Mouse (Mus musculus) myocyte (in vitro differentiated cells): Measurements from ENCODE around the gene Lztr1.

Experiments
- E2F4 ChIP-seq: IDR thresholded peaks from one replicate; pipeline ENCODE4 v1.6.1; 2011; ENCODE audit warnings: mild to moderate bottlenecking, control low read depth, moderate library complexity; ENCODE audit not compliant: insufficient read depth
- MYOD1 ChIP-seq, 3 experiments: IDR thresholded peaks; one replicate each; pipeline ENCODE4 v1.6.1; 2011; ENCODE audit warnings: control low read depth in 2 of 3, low read depth in 2 of 3, mild to moderate bottlenecking in 2 of 3, moderate library complexity in 1 of 3; ENCODE audit not compliant: insufficient read length in 2 of 3, control insufficient read depth in 1 of 3
- MYOG ChIP-seq, 3 experiments: IDR thresholded peaks; one replicate each; pipeline ENCODE4 v1.6.1; 2011; ENCODE audit warnings: control low read depth in 2 of 3, low read depth in 2 of 3, mild to moderate bottlenecking in 2 of 3; ENCODE audit not compliant: insufficient read length in 2 of 3, control insufficient read depth in 1 of 3, insufficient read depth in 1 of 3
- POLR2A ChIP-seq: IDR thresholded peaks from one replicate; pipeline ENCODE4 v1.6.1; 2011; ENCODE audit warnings: low read depth, mild to moderate bottlenecking, control low read depth, moderate library complexity; ENCODE audit not compliant: insufficient read length
- POLR2AphosphoS2 ChIP-seq: IDR thresholded peaks from one replicate; pipeline ENCODE4 v1.6.1; 2011; ENCODE audit warnings: low read depth, control low read depth; ENCODE audit not compliant: insufficient read length
- TCF12 ChIP-seq: IDR thresholded peaks from one replicate; pipeline ENCODE4 v1.6.1; 2011; ENCODE audit warnings: mild to moderate bottlenecking, control low read depth; ENCODE audit not compliant: poor library complexity, insufficient read depth, severe bottlenecking
- USF1 ChIP-seq: IDR thresholded peaks from one replicate; pipeline ENCODE4 v1.6.1; 2011; ENCODE audit warnings: low read depth, mild to moderate bottlenecking, control low read depth, moderate library complexity

DNA sequence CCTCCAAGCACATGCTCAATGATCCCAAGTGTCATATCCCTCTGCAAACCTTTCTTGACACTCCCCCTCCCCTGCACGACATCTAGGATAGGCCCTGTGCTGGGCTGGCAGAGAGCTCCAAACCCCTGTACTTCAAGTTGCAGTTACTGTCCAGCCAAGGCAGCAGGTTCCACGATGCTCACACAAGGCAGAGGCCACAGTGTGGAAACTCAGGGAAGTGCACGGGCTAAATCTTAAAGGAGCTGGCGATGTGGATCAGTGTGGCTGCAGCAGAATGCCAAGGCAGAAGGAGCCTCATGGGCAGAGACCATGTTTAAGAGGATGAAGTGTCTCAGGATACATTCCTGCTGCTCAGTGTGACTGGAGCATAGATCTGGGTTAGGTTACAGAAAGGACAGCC, 57.7 kb downstream of the Lztr1 start:
- no peak for TF ChIP-seq USF1
- no peak for TF ChIP-seq POLR2A
- TF ChIP-seq E2F4, result no peak
- no peak for TF ChIP-seq MYOG (IDR thresholded peaks at IDR 0.05; ENCODE audit: control insufficient read depth in 1 of 3, insufficient read depth in 1 of 3, insufficient read length in 2 of 3, low read depth in 2 of 3)
- no peak for TF ChIP-seq MYOD1 (IDR thresholded peaks at IDR 0.05; ENCODE audit: control insufficient read depth in 1 of 3, insufficient read length in 2 of 3, low read depth in 2 of 3)
- TF ChIP-seq TCF12, result no peak
- TF ChIP-seq POLR2AphosphoS2, result no peak
